Mouse (Mus musculus) cerebellum, postnatal 14 days (tissue): ENCODE data around the gene Rnaseh2b.

Experiments used
- DNase-seq, 2 experiments: peaks; one replicate each; pipeline ENCODE4 v3.0.0; 2021; ENCODE audit warnings: mixed read lengths in 2 of 2

Rnaseh2b gene

GRCm38 (mm10) chr14:62363774-62364173 lies 71.4 kb downstream of the Rnaseh2b start:
- DNase-seq, result no peak

DNA sequence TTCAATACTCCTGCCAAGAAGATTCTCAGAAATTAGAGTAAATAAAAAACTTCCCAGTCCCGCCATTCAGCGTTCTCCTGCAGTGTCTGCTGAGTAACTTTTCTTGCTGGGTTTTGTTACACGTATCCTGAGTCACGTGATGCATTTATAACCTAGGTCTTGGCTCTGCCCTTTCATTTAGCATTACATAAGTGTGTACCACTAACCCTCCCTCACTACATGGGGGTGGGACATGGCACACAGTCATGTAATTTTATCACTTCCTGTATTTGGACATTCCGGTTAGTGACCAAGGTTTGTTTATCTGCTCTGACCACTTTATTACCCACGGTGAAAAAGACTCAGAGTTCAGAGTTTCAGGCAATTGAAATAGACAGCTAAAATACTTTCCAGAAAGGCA lies 78.4 kb downstream of the Rnaseh2b start:
- DNase-seq, result no peak

DNA sequence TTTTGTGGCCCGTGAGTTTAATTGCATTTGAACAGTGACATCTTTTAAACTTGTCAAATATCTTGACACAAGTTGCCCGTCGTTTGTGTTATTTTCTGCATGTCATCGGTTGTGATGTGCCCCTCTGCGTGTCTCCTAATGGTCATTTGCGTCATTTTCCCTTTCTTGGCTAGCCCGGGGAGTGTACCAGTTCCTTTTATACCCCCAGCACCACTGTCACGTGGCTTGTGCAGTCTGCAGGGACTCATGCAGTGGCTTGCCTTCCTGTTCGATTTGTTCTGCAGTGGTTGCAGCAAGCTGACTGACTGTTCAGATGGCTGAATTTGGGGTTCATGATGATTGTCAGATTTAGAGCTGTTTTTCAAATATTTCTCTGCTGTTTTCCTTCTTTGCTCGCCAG lies 81.6 kb downstream of the Rnaseh2b start:
- DNase-seq, result no peak

- DNase-seq, result no peak
Measured at GRCm38 (mm10) chr14:62375694-62376093, 83.3 kb downstream of the Rnaseh2b start.

GRCm38 (mm10) chr14:62376115-62376514 lies 83.7 kb downstream of the Rnaseh2b start:
- DNase-seq, result no peak

DNA sequence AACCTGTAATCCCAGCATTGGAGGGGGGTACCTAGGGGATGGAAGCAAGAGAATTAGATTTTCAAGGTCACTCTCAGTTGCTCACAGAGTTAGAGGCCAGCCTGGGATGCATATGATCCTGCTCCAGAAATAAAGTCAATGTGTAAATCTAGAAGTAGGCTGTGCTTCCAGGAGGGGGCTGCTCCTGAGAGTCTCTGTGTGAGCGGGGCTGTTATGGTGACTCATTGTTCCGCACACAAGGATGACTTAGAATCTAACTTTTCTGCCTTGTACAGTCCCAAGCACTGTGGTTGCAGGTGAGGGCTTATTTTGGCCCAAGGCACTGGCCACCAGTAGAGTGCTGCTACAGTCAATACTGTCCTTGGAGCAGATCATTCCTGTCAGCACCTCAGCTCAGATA lies 87.0 kb downstream of the Rnaseh2b start:
- DNase-seq, result no peak

DNA sequence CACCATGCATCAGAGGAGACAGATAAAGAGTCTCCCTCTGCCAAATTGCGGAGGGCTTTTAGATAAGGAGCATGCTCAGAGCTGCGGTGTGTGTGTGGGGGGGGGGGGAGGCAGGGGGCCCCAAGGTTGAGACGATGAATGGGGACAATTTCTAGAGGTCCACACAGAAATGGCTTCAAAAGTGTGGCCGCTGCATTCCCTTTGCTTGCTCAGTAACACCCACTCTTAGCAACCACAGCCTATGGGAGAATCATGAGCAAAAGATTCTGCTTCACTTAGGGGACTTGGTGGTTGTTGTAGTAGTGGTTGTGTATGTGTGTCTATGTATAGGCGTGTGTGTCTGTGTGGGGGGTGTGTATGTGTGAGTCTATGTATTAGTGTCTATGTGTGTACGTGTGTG lies 88.2 kb downstream of the Rnaseh2b start:
- DNase-seq, result no peak

- peak; percentile 32 to 33 for DNase-seq
Measured at GRCm38 (mm10) chr14:62383109-62383508, 90.7 kb downstream of the Rnaseh2b start.

GRCm38 (mm10) chr14:62383786-62384299 lies 91.5 kb downstream of the Rnaseh2b start:
- no peak for DNase-seq

DNA sequence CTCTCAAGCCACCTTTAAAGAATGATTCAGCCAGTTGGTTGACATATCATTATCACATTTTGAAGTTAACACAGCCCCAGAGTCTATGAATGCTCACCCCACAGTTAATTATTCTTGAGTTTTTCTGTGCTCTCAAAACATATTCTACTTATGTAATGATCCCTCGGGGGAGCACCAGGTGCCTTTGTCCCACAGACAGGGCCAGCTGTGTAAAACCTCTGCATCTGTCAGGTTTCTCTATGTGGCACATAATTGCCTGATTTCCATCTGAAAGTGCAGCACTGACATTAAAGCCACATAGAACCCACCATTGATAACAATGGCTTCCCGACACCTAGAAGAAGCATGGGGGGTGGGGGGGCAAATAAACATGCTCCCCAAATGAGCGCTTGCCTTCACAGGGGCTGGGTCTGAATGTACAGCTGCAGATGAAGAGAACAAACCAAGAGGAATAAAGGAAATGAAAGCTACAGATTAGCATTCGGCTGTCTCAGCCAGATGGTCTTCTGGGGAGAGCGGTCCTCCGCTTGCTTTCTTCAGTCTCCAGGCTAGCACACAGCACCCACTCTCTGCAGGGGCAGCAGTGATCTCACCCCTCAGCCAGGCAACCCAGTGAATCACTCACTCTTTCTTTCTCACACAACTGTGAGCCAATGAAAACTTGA lies 96.8 kb downstream of the Rnaseh2b start:
- peak; percentile 28 to 38 for DNase-seq

DNA sequence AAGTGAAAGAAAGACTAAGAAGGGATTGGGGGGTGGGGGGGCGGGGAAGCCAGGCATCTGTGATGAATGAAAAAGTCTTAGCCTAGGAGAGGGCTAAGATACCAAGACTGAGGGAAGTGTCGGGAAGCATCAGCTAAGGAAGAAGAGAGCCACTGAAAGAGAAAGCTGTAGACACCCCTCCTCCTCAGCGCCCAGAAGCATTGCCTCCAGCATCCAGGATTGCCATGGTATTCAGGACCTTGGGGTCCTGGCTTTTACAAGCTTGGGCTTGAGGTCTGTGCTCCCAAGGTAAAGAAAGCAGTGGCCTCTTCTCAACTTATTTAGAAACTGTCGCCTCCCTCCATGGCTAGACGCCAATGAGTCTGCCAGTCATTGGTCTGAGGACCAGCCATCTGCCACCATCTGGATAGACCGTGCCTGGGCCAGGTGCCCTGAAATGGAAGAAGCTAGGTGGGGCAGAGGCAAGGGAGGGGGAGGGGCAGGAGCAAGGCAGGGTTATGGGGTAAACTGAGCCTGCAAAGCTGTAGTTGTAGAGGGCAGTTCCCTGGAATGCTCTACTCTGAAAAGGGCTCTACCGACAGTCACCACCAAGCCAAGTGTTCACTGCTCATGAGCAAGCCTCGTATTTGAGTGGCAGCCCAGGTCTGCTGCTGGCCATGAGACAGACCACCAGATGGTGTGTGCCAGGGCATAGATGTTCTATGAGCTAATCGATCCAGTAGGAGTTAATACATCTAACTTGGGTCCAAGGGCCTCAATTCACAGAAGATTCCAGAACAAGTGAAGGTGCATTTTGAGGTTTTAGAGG lies 97.5 kb downstream of the Rnaseh2b start:
- DNase-seq, result peak; percentile 93

- no peak for DNase-seq
Measured at GRCm38 (mm10) chr14:62392754-62393153, 100.4 kb downstream of the Rnaseh2b start.

- DNase-seq, result no peak
Measured at GRCm38 (mm10) chr14:62395346-62395745, 103.0 kb downstream of the Rnaseh2b start.

- DNase-seq, result peak; percentile 74
Measured at GRCm38 (mm10) chr14:62416007-62416741, 123.8 kb downstream of the Rnaseh2b start.

GRCm38 (mm10) chr14:62416742-62417134 lies 124.3 kb downstream of the Rnaseh2b start:
- DNase-seq, result peak; percentile 79 to 82

- no peak for DNase-seq
Measured at GRCm38 (mm10) chr14:62417501-62417900, 125.1 kb downstream of the Rnaseh2b start.

DNA sequence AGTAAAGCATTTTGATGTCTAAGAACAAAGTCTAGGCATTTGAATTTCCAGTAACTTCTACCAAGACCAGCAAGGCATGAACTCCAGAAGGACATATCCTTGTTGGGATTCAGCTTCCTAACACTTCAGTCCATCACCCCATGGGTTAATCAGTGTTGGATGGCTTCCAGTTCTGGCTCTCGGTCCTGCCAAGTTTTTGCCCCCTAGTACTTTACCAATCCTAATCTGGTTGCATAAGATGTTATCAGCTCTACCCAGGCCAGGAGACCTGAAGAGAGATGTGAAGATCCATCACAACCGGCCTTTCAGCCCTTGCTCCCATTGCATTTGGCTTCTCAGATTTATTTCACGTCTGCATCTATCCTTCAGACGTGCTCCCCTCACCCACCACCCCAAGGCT lies 129.9 kb downstream of the Rnaseh2b start:
- peak; percentile 23 to 27 for DNase-seq
